Mouse (Mus musculus) thymus, postnatal 0 days (tissue): ENCODE measurements around the gene Thpo. TPM values are rescaled to one million over a fixed set of nuclear protein-coding genes. Genes with fewer than 3 reads are reported as not detected.

Experiments
- DNase-seq: peaks from one replicate; pipeline ENCODE4 v3.0.0-alpha.2; 2015; ENCODE audit warnings: low spot score
- polyA plus RNA-seq: library from polyadenylated mRNA; unstranded; fragments of >200 nt; fragmentation: Nextera tagmentation; extraction: Ambion mirVana; gene quantifications from 2 replicates; pipeline ENCODE4 v1.2.1, GENCODE M21; 2015

Gene Thpo
- polyA plus RNA-seq, 1 experiment from 2014 or later: 0.12 TPM

DNA sequence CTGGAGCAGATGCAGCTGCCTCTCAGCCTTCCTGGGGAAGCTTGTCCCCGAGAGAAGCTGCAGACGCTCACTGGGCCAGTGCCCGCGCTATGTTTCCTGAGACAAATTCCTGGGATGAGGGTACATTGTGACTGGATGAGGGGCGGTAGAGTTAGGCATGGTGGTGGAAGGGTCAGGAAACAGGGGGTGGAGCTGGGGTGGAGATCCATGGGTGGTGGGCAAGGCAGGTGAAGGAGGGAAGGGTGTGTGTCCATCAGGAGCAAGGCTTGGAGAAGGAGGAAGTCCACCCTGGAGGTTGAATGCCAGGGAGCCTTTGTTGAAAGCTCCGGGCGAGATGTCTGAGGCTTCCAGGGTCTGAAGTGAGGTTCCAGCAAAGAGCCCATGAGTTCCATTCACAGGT is 9.0 kb downstream of the Thpo start:
- peak; percentile 1 for DNase-seq

DNA sequence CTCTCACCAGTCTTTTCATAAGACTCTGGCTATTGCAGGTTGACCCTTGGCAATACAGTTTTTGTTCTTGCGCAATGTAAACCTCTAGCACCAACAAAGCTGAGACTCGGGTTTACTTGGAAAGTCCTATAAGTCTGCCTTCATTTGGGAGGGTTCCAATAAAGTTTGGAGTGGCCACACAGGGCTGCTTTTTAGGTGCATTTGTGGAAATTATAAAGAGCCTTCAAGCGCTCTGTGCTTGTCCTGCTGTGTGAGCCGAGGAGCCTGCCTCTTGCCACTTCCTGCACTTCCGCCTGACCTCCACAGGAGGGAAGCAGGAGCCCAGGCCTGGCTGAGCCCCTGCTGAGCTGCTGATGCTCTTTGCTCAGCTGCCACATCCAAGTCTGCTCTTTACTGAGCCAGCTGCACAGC is 10.0 kb downstream of the Thpo start:
- peak; percentile 51 for DNase-seq

DNA sequence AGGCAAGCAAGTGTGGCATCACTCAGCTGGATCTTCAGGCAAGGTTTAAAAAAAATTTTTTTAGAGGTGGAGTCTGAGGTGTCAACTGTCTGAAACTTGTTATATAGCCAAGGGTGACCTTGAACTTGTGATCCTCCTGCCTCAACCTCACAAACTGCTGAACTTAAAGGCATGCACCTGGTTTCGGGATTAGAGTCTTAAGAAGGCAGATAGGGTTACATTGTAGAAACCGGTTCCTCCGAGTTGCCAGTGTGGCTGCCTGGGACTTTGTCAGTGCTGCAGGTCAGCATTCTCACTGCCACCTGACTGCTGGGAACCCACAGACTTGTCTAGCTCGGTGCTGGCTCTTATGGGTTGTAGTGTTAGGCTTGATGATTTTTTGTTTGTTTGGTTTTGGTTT is 11.1 kb downstream of the Thpo start:
- DNase-seq: no peak

DNA sequence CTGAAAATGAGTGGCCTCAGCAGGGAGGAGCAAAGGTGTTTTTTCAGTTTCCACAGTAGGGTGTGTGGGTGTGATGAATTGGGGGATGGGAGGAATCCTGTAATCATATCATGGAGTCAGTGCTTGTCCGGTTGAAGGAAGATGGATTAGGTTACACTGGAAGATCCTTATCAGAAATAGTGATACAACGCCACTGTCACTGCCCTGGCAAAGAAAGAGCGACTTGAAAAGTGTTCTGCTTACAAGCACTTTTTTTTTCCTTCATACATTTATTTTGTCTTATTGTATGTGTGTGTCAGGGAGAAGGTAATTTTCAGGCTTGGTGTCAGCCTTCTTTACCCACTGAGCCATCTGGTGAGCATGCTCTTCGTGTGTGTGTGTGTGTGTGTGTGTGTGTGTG is 11.6 kb downstream of the Thpo start:
- DNase-seq: no peak

DNA sequence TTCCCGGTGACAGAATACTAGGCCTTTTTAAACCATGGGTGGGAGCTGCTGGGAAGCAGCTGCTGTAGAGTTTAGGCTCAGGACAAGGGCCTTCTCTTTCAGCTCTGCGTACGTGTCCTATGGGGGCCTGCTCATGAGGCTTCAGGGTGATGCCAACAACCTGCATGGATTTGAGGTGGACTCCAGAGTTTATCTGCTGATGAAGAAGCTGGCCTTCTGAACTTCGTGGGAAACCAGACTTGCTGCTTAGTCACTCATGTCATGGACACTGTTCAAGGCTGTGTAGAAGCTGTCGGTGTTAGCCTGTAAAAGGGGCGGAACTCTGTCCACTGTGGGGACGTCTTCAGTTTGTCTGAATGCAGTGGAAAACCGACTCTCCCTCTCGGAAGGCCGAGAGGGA is 12.5 kb downstream of the Thpo start:
- no peak for DNase-seq

DNA sequence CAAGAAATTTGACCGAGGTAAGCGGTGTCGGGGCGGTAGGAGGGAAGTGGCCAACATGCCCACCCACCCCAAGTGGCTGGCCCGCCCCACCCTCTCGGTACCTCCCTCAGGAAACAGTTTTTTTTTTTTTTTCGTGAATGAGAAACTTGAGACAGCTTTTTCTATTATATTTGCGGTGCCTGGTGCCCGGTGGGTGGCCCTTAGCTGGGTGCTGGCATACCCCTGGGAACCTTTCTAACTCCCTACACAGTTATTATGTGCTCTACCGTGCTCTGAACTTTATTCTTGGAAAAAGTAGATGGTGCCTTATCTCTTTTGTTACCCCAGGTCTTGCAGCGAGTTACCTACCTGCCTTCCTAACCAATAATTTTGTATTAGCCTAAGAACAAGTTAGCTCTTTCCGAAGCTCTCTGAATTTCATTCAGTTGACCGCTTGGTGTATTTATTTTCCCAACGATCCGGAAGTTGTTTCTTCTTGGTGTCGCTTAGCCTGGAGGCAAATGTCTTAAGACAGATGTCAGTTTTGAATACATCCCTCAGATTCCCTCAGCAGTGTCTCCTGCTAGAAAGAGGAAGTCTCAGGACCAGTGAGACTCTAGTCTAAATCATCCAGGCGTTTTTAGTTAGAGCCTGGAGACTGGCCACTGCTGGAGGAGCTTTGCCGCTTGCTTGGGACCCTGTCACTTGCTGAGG is 16.2 kb downstream of the Thpo start:
- DNase-seq: peak; percentile 25

DNA sequence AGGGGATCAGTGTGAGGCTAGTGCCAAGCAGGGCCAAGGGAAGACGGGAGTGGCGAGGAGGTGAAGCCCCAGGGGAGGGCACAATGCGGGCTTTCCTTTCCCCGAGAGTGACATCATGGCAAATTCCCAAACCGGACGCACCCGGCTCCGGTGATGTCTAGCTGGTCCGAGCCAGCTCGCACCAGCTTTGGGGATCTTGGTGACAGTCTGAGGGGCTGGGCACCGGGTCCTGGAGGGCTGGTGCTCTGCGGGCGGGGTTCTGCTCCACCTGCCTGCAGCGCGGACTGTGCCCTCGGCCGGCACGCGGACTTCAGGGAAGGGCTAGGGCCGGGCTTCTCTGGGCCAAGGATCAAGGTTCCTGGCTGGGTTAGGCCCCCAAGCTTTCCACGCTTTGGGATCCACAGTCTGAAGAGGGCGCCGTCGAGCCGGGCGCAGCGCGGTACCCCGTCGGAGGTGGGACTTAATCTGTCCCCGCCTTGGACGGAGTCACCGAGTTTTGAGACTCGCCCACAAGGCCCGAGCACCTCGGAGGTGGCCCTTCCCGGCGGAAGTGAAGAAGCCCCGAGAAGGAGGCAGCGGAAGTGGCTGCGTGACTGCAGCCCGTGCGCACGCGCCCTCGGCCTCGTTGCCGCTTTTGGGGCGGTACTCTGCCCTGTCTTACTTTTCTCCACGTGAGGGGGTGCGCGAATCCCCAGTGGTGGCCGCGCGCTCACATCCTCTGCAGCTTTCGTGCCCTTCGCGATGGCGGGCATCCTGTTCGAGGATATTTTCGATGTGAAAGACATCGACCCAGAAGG is 16.9 kb downstream of the Thpo start, which contains the start of the genes Polr2h and Clcn2:
Polr2h (plus strand) TSS at position 485 of the 797 bp plus-strand sequence.
Clcn2 (minus strand) TSS at position 566 of the 797 bp plus-strand sequence.
- peak; percentile 98 for DNase-seq

DNA sequence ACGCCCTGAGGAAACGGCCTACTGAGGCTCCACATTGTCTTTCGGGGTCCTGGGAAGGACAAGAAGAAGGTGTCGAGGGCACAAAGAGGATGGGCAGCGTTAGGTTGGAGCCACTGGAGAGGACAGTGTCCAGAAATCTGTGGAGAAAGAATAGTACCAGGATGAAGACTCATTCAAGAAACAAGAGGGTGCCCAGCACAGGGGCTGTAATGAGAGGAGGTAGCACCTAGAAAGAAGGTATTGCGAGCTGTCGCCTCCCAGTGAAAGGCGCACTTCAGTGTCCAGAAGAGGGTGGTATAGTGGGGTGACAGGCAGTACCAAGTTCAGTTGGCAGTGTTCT is 17.5 kb downstream of the Thpo start:
- no peak for DNase-seq

DNA sequence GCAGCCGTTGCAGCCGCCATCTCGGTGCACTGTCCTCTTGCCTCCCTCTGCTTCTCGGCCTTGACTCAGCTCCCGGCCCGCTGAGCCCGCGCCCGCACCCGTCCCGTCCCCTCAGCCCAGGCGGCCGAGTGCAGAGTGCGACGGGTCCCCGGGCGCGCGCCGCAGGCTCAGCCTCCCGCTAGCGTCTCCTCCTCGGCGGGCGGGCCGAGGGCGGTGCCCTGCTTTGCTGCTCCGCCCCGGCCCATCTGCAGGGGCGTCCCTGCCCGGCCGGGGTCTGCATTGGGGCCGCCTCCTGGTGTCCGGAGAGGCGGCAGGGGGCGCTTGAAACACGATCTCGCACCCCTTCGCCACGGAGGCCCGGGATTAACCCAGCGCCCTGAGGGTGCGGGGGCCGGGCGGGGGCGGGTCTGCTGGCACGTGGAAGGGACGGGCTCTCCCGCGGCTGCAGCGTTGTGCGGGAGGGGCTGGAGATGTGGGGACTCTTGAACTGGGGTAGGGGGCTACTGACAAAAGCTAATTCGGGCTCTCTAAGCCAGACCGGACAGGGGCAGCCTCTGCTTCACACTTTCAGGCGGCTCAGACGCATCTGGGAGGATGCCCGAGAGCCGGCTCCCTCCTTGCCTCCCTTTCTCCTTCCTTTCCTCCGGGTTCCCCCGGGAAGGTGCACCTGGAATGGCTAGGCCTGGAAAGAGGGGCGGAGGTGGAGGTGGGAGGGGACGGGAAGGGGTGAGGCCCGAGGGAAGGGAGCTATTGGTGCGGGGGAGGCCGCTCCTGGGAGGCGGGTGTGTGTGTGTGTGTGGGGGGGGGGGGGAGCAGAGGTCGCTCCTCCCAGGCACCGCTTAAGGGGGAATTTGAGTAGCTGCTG is 18.1 kb downstream of the Thpo start:
- DNase-seq: peak; percentile 70

DNA sequence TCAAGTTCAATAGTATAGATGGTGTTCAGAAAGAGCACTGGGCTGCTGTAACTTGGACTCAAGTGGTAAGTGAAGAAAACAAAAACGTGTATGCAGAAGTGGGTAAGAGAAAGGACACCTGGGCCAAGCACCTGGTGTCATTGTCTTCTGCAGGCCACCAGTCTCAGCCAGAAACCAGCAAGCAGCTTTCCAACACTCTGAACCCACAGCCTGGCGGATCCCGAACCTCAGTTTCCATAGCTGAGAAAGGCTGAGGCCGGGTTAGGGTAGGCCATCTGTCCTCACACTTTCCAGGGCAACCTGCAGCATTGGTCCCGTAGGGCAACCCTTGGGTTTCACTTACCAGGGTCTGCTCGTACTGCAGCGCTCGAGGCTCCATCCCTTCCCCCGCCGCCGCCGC is 18.7 kb downstream of the Thpo start:
- no peak for DNase-seq

DNA sequence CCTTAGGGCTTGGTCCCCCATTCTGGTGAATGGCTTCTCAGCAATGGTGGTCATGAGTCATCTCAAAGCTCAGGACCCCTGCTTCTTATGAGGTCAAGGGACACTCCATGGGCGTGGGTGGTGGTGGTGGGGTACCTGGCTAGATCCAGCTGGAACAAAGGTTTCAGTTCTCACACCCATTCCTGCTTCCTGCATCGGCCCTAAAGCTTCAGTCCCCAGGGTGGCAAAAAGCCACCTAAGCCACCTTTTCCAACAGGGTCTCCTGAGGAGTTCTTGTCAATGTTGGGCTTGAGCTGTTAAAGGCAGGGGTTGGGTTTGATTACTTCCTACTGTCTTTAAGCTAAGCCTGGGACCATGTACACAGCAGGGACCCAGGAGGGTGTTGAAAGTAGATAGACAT is 19.1 kb downstream of the Thpo start:
- no peak for DNase-seq

DNA sequence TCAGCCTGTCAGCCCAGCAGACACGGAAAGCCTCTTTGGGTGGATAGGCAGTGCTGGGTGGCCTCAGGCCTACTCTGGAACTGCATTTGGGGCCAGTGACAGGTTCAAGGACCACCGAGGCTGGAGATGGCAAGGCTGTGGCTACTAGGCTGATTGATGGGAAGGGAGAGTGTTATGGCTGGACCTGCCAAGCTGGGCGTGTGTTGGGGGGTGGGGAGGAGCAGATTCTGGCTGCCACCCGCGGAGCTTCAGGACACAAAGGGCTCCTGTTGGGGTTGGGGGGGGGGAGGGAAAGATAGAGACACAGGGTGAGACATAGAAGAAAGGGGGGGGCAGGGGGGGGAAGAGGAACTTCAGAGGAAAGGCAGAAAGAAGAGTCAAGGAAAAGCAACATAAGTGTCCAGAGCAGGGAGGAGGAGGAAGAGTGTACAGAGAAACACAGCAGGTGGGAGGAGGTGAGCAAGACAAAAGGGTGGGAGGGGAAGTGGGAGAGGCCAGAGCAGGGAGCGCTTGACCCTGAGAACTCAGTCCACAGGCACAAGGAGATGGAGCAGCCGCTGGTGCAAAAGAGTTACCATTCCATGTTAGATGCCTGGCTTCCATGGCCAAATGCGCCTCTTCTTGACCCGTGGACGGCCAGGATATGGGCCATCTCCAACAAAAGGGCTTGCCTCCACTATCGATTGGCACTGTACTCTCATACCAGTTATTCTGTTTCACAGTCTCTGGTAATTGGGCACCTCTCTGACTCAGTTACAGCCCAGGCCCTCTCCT is 19.8 kb downstream of the Thpo start:
- DNase-seq: no peak

DNA sequence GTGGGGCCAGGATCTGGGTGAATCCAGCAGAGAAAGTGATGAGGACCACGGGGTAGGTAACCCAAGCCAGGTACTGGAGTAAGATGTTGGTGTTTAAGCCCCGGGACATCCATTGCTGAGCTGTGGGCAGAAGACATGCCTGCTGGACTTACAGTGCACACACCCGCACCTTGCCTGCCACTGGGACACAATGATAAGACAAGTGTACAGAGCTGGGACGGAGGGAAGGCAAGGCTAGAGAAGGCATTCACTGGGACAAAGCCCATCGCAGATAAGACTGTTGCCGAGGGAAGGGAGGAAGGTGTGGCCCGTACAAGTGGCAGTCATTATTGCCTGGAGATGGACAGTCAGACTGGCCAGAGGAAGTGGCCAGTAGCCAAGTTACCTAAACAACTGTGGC is 21.4 kb downstream of the Thpo start:
- DNase-seq: no peak

DNA sequence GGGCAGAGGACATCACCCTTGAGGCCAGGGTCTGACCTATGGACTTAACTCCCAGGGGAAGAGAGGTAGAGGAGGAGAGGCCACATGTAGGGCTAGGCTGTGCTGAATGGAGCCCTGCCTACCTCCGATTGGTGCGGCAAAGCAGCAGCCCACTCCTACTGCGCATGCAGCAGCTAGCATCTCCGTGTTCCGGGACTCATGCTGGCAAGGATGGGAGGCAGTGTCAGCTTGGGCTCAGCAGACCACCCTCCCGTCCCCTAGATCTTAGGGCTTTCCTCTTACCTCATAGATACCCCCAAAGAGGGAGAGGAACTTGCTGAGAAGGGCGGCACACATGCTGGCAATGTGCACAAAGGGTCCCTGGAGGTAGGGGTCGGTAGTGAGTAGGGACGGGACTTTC is 22.1 kb downstream of the Thpo start:
- no peak for DNase-seq

DNA sequence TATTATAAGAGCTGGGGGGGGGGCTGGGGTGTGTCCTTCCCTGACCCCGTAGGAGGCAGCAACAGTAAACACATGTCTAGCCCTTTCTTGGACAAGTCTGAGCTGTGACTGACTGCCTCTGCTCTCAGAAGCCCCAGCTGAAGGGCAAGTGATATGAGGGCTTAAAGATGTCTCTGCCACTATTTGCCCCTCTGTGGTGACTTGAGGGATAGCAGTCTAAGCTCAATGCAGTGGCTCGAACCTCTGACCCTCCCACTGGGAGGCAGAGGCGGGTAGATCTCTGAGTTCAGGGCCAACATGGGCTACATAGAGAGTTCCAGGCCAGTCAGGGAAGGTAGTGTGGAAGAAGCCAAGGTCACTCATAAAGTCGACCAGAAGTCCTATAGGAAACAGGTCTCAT is 23.5 kb downstream of the Thpo start:
- no peak for DNase-seq

DNA sequence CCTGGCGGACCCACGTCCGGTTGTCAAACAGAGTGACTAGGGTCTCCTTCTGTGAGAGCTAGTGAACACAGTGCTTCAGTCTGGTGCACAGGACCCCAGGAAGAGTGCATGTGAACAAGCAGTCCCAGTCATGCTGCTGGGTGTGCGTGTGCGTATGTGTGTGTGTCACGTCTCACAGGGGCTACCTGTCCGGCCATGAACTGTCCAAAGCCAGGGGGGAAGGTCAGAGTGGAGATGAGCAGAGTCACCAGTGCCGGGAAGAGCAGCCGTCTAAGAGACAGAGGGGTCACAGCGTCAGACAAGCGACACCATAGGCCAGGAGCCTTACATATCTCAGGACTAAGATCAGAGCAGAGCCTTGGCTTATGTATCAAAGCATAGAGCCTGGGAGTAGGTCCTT is 23.9 kb downstream of the Thpo start:
- no peak for DNase-seq

DNA sequence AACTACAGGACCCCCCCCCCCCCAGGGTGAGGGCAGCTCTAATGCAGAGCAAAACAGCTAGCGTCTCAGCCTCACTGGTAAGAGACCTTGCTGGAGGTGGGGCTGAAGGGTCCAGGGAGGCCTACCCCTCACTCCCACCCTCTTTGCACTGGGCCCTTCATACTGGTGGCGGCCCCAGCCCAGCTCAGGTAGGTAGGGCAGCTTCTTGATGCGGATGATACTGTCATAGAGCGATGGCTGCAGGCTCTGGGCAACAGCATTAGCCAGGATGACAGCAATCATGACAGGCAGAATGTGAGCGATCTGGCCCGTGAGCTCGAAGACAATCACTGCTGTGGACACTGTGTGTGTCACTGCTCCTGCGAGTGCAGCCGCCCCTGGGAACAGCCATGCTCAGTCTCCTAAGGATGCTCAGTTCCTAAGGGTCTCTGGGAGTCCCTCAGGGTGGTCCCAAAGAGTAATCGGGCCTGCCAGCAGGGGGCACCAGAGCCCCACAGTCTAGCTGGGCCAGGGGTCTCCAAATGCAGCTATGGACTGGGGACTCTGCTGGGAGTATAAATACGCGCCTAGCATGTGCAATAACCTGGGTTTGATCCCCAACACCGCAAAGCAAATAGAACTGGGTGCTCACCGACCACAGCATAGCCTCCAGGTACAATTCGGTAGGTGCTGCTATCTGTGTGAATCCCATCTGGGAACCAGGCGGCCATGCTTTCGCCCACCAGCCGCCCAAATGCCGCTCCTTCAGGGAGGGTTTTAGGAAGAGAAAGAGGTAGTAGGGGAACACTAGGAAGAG is 25.2 kb downstream of the Thpo start:
- DNase-seq: peak; percentile 57

DNA sequence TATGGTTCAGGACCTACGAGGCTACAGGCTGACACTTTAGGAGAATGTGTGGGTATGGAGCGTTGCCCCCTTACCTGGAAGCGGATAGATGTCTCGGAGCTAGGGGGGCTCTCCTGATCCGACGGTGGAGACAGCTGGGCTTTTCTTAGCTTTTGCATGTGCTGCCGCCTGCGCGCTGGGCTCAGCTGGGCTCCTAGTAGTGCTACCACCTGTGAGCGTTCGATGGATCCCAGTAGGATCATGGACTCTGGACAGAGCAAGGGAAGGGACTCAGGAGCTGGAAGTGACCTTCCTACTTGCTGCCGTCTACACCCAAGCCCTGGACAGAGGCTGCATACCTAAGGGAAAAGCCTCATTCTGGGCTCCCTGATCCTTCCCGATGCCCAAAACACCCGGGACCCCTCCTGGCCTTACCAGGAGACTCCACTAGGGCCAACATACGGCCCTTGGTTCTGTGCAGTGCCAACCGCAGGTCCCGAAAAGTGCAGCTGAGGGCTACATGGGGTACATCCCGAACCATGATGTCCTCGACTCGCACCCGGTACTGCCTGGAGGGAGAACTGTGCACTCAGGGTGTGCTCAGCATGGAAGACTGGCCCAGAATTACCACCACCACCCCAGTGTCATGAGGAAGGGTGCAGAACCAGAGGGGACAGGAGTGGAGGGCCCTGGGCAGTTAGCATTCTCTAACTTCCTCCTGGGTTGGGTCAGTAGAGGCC is 25.9 kb downstream of the Thpo start:
- no peak for DNase-seq

DNA sequence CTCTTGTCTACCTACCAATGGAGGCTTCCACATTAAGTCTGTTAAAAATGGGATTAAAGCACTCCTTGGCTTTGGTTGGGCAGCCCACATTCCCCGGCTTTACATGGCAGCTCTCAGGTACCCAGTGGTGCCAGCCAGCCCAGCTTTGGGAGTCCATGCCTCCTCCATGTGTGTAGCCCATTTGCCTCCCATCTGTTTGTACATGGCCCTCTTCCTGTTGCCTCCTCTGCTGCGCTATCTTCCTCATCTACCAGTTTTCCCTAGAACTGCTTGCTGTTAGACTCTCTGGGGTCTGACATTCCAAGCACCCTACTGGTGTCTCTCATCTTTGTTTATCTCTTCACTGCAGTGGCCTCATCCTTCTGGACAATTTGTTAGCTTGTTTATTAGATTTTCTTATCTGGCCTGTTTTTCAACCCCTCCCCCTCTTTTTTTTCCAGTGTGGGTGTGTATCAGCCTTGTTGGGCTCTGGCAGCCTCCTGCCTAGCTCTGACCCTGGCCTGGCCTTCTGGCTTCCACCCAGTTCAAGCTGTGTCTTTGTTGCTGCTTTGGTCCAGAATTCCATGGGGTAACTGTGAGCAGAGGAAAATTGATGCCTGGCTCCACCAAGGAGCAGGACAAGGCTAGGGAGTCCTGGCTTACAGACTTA is 27.8 kb downstream of the Thpo start:
- DNase-seq: no peak
